ENCODE assay signal across 9 mouse cellular contexts in genomic region chr3:102469713-102470448, GRCm38 (mm10). TPM values are rescaled to one million over a fixed set of nuclear protein-coding genes. Genes with fewer than 3 reads are reported as not detected.
DNase-seq lines count a peak whose midpoint lies in the region; ATAC-seq and TF ChIP-seq lines count a peak whose summit lies in the region.
"Had no signal": no experiment of that assay in that cellular context is flagged by ENCODE, and none has a peak within 500 bp of the region (broad histone marks: within the 10 kb centered on the region; RNA-seq: fewer than 3 reads in every experiment).

TSS of gene Ngf (plus strand) at chr3:102469919.

- peak within 1 kb of the TSS; percentile 42 for H3K9ac ChIP-seq in kidney, embryonic 14.5 days (ENCODE audit: low read depth, low read length)
- H3K9ac ChIP-seq in midbrain, embryonic 15.5 days, result peak within 1 kb of the TSS; percentile 25; the same call in 1 of the 2 replicates

- TF ChIP-seq CTCF in cortical plate, adult 2 months (IDR thresholded peaks at IDR 0.05; ENCODE audit: extremely low read depth, insufficient read depth, low read length), result no peak

- DNase-seq in kidney, adult 11 months, result peak; percentile 9
- DNase-seq in kidney, adult 18-20 months, result no peak
- DNase-seq in heart, adult 8-10 months (ENCODE audit: low spot score), result peak; percentile 61

- peak; percentile 65; the same call in 1 of the 2 replicates for ATAC-seq in kidney, embryonic 14.5 days (ENCODE audit: low FRiP score, low TSS enrichment)
- ATAC-seq in midbrain, embryonic 15.5 days (replicated peaks), result peak; percentile 79
- no peak for ATAC-seq in monocyte, adult 5-6 weeks (replicated peaks; ENCODE audit: insufficient number of reproducible peaks, low FRiP score, low TSS enrichment, poor library complexity, severe bottlenecking)
- ATAC-seq in activated CD4-positive, CD25-positive, alpha-beta regulatory T cell, adult 4 months, result no peak

- TF ChIP-seq POLR2A in cortical plate, adult 2 months (IDR thresholded peaks at IDR 0.05; ENCODE audit: extremely low read depth, insufficient read depth, low read length), result peak; percentile 72; the same call in 1 of the 2 replicates

- H3K36me3 ChIP-seq in kidney, embryonic 14.5 days (ENCODE audit: control insufficient read depth, insufficient read depth, low read length), result no peaks in the 10 kb centered on the region
- H3K36me3 ChIP-seq in midbrain, embryonic 15.5 days (replicated peaks), result no peaks in the 10 kb centered on the region

- H3K9me3 ChIP-seq in kidney, embryonic 14.5 days (ENCODE audit: control insufficient read depth, low read length), result no peaks in the 10 kb centered on the region
- H3K9me3 ChIP-seq in midbrain, embryonic 15.5 days, result no peaks in the 10 kb centered on the region

- H3K4me3 ChIP-seq in cortical plate, adult 2 months (ENCODE audit: insufficient read depth, low read length), result peak within 1 kb of the TSS; percentile 49
- peak within 1 kb of the TSS; percentile 44 for H3K4me3 ChIP-seq in kidney, embryonic 14.5 days (ENCODE audit: low read length)
- peak within 1 kb of the TSS; percentile 41 for H3K4me3 ChIP-seq in midbrain, embryonic 15.5 days

- H3K27me3 ChIP-seq in kidney, embryonic 14.5 days (ENCODE audit: control insufficient read depth, insufficient read depth, low read length), result peaks cover 25% of the 10 kb centered on the region
- peaks cover 40% of the 10 kb centered on the region for H3K27me3 ChIP-seq in midbrain, embryonic 15.5 days (replicated peaks)

- no peaks in the 10 kb centered on the region; the same call in 1 of the 2 replicates for H3K4me1 ChIP-seq in cortical plate, adult 2 months (ENCODE audit: control insufficient read depth, insufficient read depth, low read length)
- peaks cover 3% of the 10 kb centered on the region for H3K4me1 ChIP-seq in kidney, embryonic 14.5 days (ENCODE audit: control insufficient read depth, insufficient read depth, low read length)
- H3K4me1 ChIP-seq in midbrain, embryonic 15.5 days, result peaks cover 7% of the 10 kb centered on the region; the same call in 1 of the 2 replicates

- peak within 1 kb of the TSS; percentile 77 for H3K4me2 ChIP-seq in kidney, embryonic 14.5 days (replicated peaks; ENCODE audit: low read depth, low read length)
- peak within 1 kb of the TSS; percentile 76 for H3K4me2 ChIP-seq in midbrain, embryonic 15.5 days

- WGBS in kidney, embryonic 14.5 days, result under 1% methylated on average over 43 of the region's 43 CpGs
- under 1% methylated on average over 43 of the region's 43 CpGs for WGBS in midbrain, embryonic 15.5 days

- no peak within 1 kb of the TSS for H3K27ac ChIP-seq in cortical plate, adult 2 months (ENCODE audit: insufficient read depth, low read length)
- H3K27ac ChIP-seq in kidney, embryonic 14.5 days (ENCODE audit: low read depth, low read length), result no peak within 1 kb of the TSS
- H3K27ac ChIP-seq in midbrain, embryonic 15.5 days, result no peak within 1 kb of the TSS

RNA-seq across cellular contexts. Expression of gene Ngf, which starts in this region (rescaled TPM):
- polyA plus RNA-seq in cortical plate, adult 2 months (2012; rRNA removed), result 7.7 and 9.0 TPM in 2 replicates
- 1 to 10 TPM; 4.2 to 7.9 (median 6.4) TPM for total RNA-seq in heart, adult 8-10 months (2022)
- 1.6 and 2.7 TPM in 2 replicates for polyA plus RNA-seq in kidney, embryonic 14.5 days (2014; fragmentation: Nextera tagmentation; extraction: Ambion mirVana)
- polyA plus RNA-seq in midbrain, embryonic 15.5 days (2015; fragmentation: Nextera tagmentation; extraction: Ambion mirVana), result 0.46 and 0.64 TPM in 2 replicates
- not detected in 3 replicates for total RNA-seq in monocyte, adult 5-6 weeks (2017)
- polyA plus RNA-seq in activated CD4-positive, CD25-positive, alpha-beta regulatory T cell, adult 4 months (2017; shearing (Covaris generic)), result not detected
- total RNA-seq: hematopoietic stem cell, adult 5-6 weeks had no signal

Comparison
In these comparisons a context has a peak if more than half of its experiments do, and no peak if none do; other contexts are left out.
1. Peak in ATAC-seq, H3K4me3 ChIP-seq, H3K9ac ChIP-seq and H3K4me2 ChIP-seq in midbrain, embryonic 15.5 days; RNA of the gene not detected or under 1 TPM.